Mouse (Mus musculus): ENCODE results near the gene Emd.

- no peak for TF ChIP-seq CTCF (IDR thresholded peaks at IDR 0.05; ENCODE audit: low read depth, low read length)
- TF ChIP-seq POLR2A (IDR thresholded peaks at IDR 0.05; ENCODE audit: borderline replicate concordance, low read depth, low read length): no peak
These were observed 11.1 kb upstream of the Emd start for GRCm38 (mm10) chrX:74243396-74243795.

Data from bone marrow macrophage, adult 2 months (primary cell).